Mouse (Mus musculus): ENCODE data around the gene Tmem163.

DNA sequence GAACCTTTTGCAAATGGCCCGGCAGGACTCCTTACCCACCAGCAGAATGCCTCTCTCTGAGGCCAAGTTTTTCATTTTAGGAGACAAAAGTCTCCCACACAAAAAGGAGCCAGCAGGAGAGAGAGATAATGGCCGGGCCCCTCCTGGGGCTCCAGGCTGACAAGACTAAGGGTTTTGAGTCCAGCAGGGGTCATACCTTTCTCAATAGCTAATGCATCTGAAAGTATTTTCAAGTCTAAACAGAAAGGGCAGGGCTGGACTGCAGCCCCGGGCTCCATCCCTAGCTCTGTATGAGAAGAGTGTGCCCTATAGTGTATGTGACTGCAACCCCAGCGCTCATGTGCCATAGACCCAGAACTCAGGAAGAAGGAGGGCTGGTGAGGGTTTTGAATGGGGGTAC is 103.7 kb downstream of the Tmem163 start:
- no peak for TF ChIP-seq CTCF (conservative IDR thresholded peaks at IDR 0.05; ENCODE audit: low read length)
- TF ChIP-seq NANOG (IDR thresholded peaks at IDR 0.05; ENCODE audit: borderline replicate concordance, low read length): no peak
